Mouse (Mus musculus) small intestine, adult 2 months (tissue): Measurements from ENCODE around the gene Sv2a.

Source experiments
- CTCF ChIP-seq: fragments of 200-500 bp; IDR thresholded peaks from 2 replicates; pipeline ENCODE4 v1.5.1; 2012; ENCODE audit warnings: low read depth, mild to moderate bottlenecking, control low read depth, inconsistent platforms, low read length, moderate library complexity, mixed read lengths; ENCODE audit not compliant: insufficient replicate concordance, insufficient read length; ENCODE audit errors: extremely low read depth
- POLR2A ChIP-seq: fragments of 200-500 bp; IDR thresholded peaks from 2 replicates; pipeline ENCODE4 v1.6.1; 2012; ENCODE audit warnings: low read depth, mild to moderate bottlenecking, control low read depth, inconsistent platforms, low read length, moderate library complexity

- TF ChIP-seq CTCF = no peak
- no peak for TF ChIP-seq POLR2A
Observed at GRCm38 (mm10) chr3:96243921-96244572, 63.1 kb downstream of the Sv2a start.
